Mouse (Mus musculus) E14TG2a.4 (cell line): ENCODE measurements around the gene Nceh1.

Experiments used
- H3K27me3 ChIP-seq: 2 replicates; pipeline ENCODE4 v1.6.1; 2014; ENCODE audit warnings: low read length, control low read depth; ENCODE audit not compliant: insufficient read depth
- H3K36me3 ChIP-seq: 2 replicates; pipeline ENCODE4 v1.6.1; 2014; ENCODE audit warnings: low read length, control low read depth; ENCODE audit not compliant: insufficient read depth
- H3K4me1 ChIP-seq: replicated peaks from 2 replicates; pipeline ENCODE4 v1.6.1; 2014; ENCODE audit warnings: low read depth, low read length, control low read depth
- H3K4me3 ChIP-seq: replicated peaks from 2 replicates; pipeline ENCODE4 v1.5.1; 2014; ENCODE audit warnings: mild to moderate bottlenecking, low read length
- H3K9me3 ChIP-seq: 2 replicates; pipeline ENCODE4 v1.6.1; 2014; ENCODE audit warnings: low read length, control low read depth
- CTCF ChIP-seq: conservative IDR thresholded peaks from 2 replicates; pipeline ENCODE4 v1.5.1; 2014; ENCODE audit warnings: low read length
- NANOG ChIP-seq: IDR thresholded peaks from 2 replicates; pipeline ENCODE4 v1.6.1; 2014; ENCODE audit warnings: borderline replicate concordance, low read length, mixed read lengths
- POU5F1 ChIP-seq: IDR thresholded peaks from 2 replicates; pipeline ENCODE4 v1.6.1; 2014; ENCODE audit warnings: low read length, borderline replicate concordance

Gene Nceh1

GRCm38 (mm10) chr3:27183601-27184175 is 923 bp downstream of the Nceh1 start:
- Histone ChIP-seq H3K27me3 (peaks cover 29% of the 10 kb centered on the region), H3K36me3 (peaks cover 10% of the 10 kb centered on the region), H3K4me1 (peaks cover 25% of the 10 kb centered on the region), H3K4me3 (peak overlapping the region; percentile 91), H3K9me3 (no peaks in the 10 kb centered on the region)
- TF ChIP-seq POU5F1 (no peak), NANOG (no peak), CTCF (no peak)

DNA sequence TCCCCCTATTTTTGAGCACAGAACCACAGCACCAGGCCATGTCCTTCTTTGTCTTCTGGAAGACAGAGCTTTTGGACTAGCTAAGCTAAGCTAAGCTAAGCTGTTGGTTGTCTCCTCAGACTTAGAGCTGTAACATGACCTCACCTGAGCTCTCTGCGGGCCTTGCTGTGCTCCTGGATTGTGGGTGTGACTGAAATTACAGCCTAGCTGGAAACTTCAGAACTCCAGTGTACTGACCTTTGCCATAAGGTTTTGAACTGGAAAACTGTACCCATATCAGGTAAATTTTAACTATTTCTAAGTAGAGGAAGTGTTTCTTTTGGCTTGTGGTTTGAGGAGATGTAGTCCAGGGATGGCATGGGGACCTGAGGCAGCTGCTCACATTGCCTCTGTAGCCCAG is 5.6 kb downstream of the Nceh1 start:
- no peak overlapping the region for H3K4me3 ChIP-seq
- H3K27me3 ChIP-seq = peaks cover 23% of the 10 kb centered on the region
- H3K4me1 ChIP-seq = peaks cover 60% of the 10 kb centered on the region
- peaks cover 10% of the 10 kb centered on the region for H3K36me3 ChIP-seq
- TF ChIP-seq POU5F1 = no peak
- TF ChIP-seq CTCF = no peak
- TF ChIP-seq NANOG = no peak
- H3K9me3 ChIP-seq = no peaks in the 10 kb centered on the region

GRCm38 (mm10) chr3:27189320-27190261 is 6.8 kb downstream of the Nceh1 start:
- TF ChIP-seq NANOG (no peak), POU5F1 (no peak), CTCF (no peak)
- H3K4me1 ChIP-seq = peaks cover 48% of the 10 kb centered on the region
- peaks cover 11% of the 10 kb centered on the region for H3K27me3 ChIP-seq
- H3K36me3 ChIP-seq = peaks cover 10% of the 10 kb centered on the region
- no peaks in the 10 kb centered on the region for H3K9me3 ChIP-seq
- no peak overlapping the region for H3K4me3 ChIP-seq

- 0 out of 2 replicates have a peak, but pooled peaks have one; percentile 25 for TF ChIP-seq NANOG
- TF ChIP-seq CTCF = no peak
- H3K36me3 ChIP-seq = no peaks in the 10 kb centered on the region
- H3K9me3 ChIP-seq = no peaks in the 10 kb centered on the region
- H3K4me3 ChIP-seq = no peak overlapping the region; the same call in 1 of the 2 replicates
- peaks cover 51% of the 10 kb centered on the region for H3K4me1 ChIP-seq
- no peaks in the 10 kb centered on the region for H3K27me3 ChIP-seq
Observed at GRCm38 (mm10) chr3:27190865-27191264, 8.1 kb downstream of the Nceh1 start.

- Histone ChIP-seq H3K36me3 (no peaks in the 10 kb centered on the region), H3K4me1 (peaks cover 56% of the 10 kb centered on the region), H3K9me3 (no peaks in the 10 kb centered on the region), H3K27me3 (no peaks in the 10 kb centered on the region), H3K4me3 (no peak overlapping the region)
- TF ChIP-seq NANOG (no peak), CTCF (no peak)
Observed at GRCm38 (mm10) chr3:27191856-27192255, 9.1 kb downstream of the Nceh1 start.

GRCm38 (mm10) chr3:27193844-27194317 is 11.1 kb downstream of the Nceh1 start:
- TF ChIP-seq CTCF = no peak
- TF ChIP-seq POU5F1 = no peak
- TF ChIP-seq NANOG = no peak
- Histone ChIP-seq H3K27me3 (no peaks in the 10 kb centered on the region), H3K4me1 (peaks cover 48% of the 10 kb centered on the region), H3K4me3 (no peak overlapping the region), H3K36me3 (no peaks in the 10 kb centered on the region), H3K9me3 (no peaks in the 10 kb centered on the region)

GRCm38 (mm10) chr3:27195153-27195552 is 12.4 kb downstream of the Nceh1 start:
- Histone ChIP-seq H3K27me3 (no peaks in the 10 kb centered on the region), H3K4me1 (peaks cover 35% of the 10 kb centered on the region), H3K4me3 (no peak overlapping the region), H3K9me3 (no peaks in the 10 kb centered on the region), H3K36me3 (no peaks in the 10 kb centered on the region)
- TF ChIP-seq CTCF (no peak), NANOG (no peak), POU5F1 (no peak)

- Histone ChIP-seq H3K36me3 (no peaks in the 10 kb centered on the region), H3K9me3 (no peaks in the 10 kb centered on the region), H3K4me1 (peaks cover 29% of the 10 kb centered on the region), H3K27me3 (no peaks in the 10 kb centered on the region), H3K4me3 (no peak overlapping the region)
- no peak for TF ChIP-seq NANOG
Observed at GRCm38 (mm10) chr3:27195573-27196227, 12.9 kb downstream of the Nceh1 start.
